Mouse (Mus musculus) megakaryocyte progenitor cell, adult 5-6 weeks (primary cell): ENCODE data around the gene Zfp93. TPM values are rescaled to one million over a fixed set of nuclear protein-coding genes. Genes with fewer than 3 reads are reported as not detected.
"Not testable (repeated sequence)": the region's sequence is repeated elsewhere in the genome, so short reads cannot be mapped to it uniquely, and the experiment has no call there.

Experiments used
- ATAC-seq: replicated peaks from 2 replicates; pipeline ENCODE4 v1.8.0; 2016; ENCODE audit warnings: mild to moderate bottlenecking, moderate TSS enrichment, inconsistent platforms; ENCODE audit not compliant: poor library complexity
- total RNA-seq, 2 experiments: library from RNA; stranded (forward) in 1 of 2; stranded (reverse) in 1 of 2; fragments of 157-497, 149-512 nt in 1 of 2; fragments of 200-1000 nt in 1 of 2; gene quantifications; 2 replicates each; pipeline versions ENCODE4 v1.2.3 to v1.2.4; 2015 to 2017

Gene Zfp93
- total RNA-seq (2015) = 0.39 and 1.1 TPM in 2 replicates
- 1.5 and 2.4 TPM in 2 replicates for total RNA-seq (2017)

- ATAC-seq = peak; percentile 97
These were observed at the start of gene Zfp93 for GRCm38 (mm10) chr7:24270288-24270672. Gene Zfp93, plus strand, starts transcription at chr7:24270420.

GRCm38 (mm10) chr7:24237040-24237791, 33.0 kb upstream of the Zfp93 start, which contains the start of gene Zfp109:
Gene Zfp109, minus strand, starts transcription at chr7:24237560.
- peak; percentile 96 for ATAC-seq

- ATAC-seq = no peak
These were observed 16.2 kb upstream of the Zfp93 start for GRCm38 (mm10) chr7:24253779-24254615.

GRCm38 (mm10) chr7:24254633-24255474, 15.4 kb upstream of the Zfp93 start, which contains the start of gene Zfp108:
Gene Zfp108, plus strand, starts transcription at chr7:24254794.
- ATAC-seq = peak; percentile 96

GRCm38 (mm10) chr7:24259306-24259999, 10.8 kb upstream of the Zfp93 start:
- ATAC-seq = no peak

- no peak for ATAC-seq
These were observed 10.3 kb upstream of the Zfp93 start for GRCm38 (mm10) chr7:24260000-24260312.

GRCm38 (mm10) chr7:24268176-24269155, 1.8 kb upstream of the Zfp93 start:
- ATAC-seq = no peak

- ATAC-seq = no peak
These were observed 964 bp upstream of the Zfp93 start for GRCm38 (mm10) chr7:24269256-24269655.

- no peak for ATAC-seq
These were observed 443 bp upstream of the Zfp93 start for GRCm38 (mm10) chr7:24269667-24270287.

GRCm38 (mm10) chr7:24271191-24271590, 971 bp downstream of the Zfp93 start:
- no peak for ATAC-seq

GRCm38 (mm10) chr7:24274456-24274855, 4.2 kb downstream of the Zfp93 start:
- ATAC-seq = no peak

- ATAC-seq = not testable (repeated sequence)
These were observed 8.6 kb downstream of the Zfp93 start for GRCm38 (mm10) chr7:24278771-24279170.

GRCm38 (mm10) chr7:24280031-24280857, 10.0 kb downstream of the Zfp93 start:
- ATAC-seq = no peak

- no peak for ATAC-seq
These were observed 10.6 kb downstream of the Zfp93 start for GRCm38 (mm10) chr7:24280858-24281145.

GRCm38 (mm10) chr7:24286090-24286489, 15.9 kb downstream of the Zfp93 start:
- peak; percentile 57; the same call in 1 of the 2 replicates for ATAC-seq

- no peak for ATAC-seq
These were observed 16.7 kb downstream of the Zfp93 start for GRCm38 (mm10) chr7:24286916-24287315.

GRCm38 (mm10) chr7:24287670-24288069, 17.4 kb downstream of the Zfp93 start:
- ATAC-seq = no peak

- ATAC-seq = no peak
These were observed 18.3 kb downstream of the Zfp93 start for GRCm38 (mm10) chr7:24288512-24288911.
